Mouse (Mus musculus) C2C12 (cell line): Measurements from ENCODE around the gene Tent5a.

Source experiments
- CTCF ChIP-seq: IDR thresholded peaks from one replicate; pipeline ENCODE4 v1.5.1; 2011; ENCODE audit not compliant: control insufficient read depth, insufficient read depth, insufficient read length
- MAX ChIP-seq: IDR thresholded peaks from one replicate; pipeline ENCODE4 v1.6.1; 2011; ENCODE audit warnings: mild to moderate bottlenecking, control low read depth
- USF1 ChIP-seq: IDR thresholded peaks from one replicate; pipeline ENCODE4 v1.6.1; 2011; ENCODE audit warnings: low read depth, mild to moderate bottlenecking, control low read depth, moderate library complexity

DNA sequence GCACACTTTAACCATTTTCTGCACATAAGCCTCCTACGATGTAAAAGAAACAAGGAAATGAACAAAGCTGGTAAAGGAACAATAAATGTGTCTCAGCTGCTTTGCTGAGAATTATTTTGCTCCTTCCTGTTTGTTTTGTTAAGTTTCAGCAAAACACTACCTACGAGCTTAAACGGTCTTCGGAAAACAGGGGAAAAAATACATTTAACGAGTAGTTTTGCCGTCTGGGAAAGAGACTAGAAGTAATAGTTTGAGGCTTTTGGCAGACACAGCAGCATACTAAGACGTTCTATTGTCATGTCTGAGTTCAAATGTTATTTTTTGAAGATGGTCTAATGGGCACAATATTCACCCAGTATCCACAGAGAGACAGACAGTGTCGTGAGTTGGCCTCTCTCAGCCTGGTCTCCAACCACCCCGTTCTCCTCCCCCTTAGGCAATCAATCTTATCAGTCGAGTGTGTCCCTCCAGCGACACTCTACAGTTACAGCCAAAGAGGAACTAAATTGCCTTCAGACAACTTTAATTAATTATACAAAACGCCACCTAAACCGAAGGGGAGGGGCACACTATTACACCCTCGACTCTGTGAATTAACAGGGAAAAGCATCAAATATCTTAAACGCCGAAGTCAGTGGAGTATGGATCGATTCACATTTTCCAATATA lies 1.8 kb downstream of the Tent5a start:
- no peak for TF ChIP-seq CTCF
- TF ChIP-seq MAX, result no peak
- no peak for TF ChIP-seq USF1
